Mouse (Mus musculus) spleen, adult 12 weeks (tissue): Measurements from ENCODE around the gene Sec24a.
A peak's percentile ranks its signal among the peaks of the same experiment; 100 is the strongest.
"Not testable (repeated sequence)": the region's sequence is repeated elsewhere in the genome, so short reads cannot be mapped to it uniquely, and the experiment has no call there.

Source experiments
- DNase-seq: peaks from one replicate; pipeline ENCODE4 v3.0.0; 2022; ENCODE audit warnings: low spot score

The Sec24a gene

GRCm38 (mm10) chr11:51688330-51689328, 74.8 kb downstream of the Sec24a start, which contains the start of gene 0610009B22Rik:
0610009B22Rik (minus strand) TSS chr11:51688874.
- DNase-seq, result peak; percentile 99

DNA sequence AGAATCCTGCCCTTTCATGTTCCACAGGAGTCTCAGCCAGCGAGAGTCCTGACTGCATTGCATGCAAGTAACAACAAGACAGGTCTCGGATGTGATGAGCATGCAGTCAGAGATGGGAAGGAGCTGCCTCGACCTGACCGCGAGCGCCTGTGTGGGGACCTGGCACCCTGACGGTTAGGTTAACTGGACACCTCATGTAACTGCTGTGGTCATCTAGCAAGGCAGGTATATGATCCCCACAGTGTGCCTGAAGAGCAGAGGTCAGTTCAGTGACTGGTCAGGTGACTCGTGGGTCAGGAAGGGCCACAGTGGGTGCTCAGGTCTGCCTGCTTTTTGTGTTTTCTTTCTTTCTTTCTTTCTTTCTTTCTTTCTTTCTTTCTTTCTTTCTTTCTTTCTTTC, 81.5 kb downstream of the Sec24a start:
- no peak for DNase-seq

- DNase-seq, result peak; percentile 77
These were observed 82.0 kb downstream of the Sec24a start for GRCm38 (mm10) chr11:51681324-51681975.

DNA sequence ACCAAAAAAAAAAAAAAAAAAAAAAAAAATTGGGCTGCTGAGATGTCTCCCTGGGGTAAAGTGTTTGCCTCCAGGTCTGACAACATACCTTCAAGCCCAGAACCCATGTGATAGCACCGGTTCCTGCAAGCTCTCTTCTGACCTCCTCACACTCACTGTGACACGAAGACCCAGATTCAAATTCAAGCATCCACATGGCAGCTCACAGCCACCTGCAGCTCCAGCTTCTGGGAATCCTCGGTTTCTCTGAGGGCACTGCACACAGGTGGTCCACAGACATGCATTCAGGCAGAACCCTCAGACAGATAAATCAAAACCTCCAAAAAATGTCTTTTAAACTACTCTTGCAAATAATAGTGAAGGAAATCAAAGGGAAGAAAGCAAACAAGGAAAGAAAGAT, 84.0 kb downstream of the Sec24a start:
- no peak for DNase-seq

GRCm38 (mm10) chr11:51677737-51678418, 85.6 kb downstream of the Sec24a start:
- no peak for DNase-seq

- DNase-seq, result no peak
These were observed 88.0 kb downstream of the Sec24a start for GRCm38 (mm10) chr11:51675386-51675785.

GRCm38 (mm10) chr11:51673291-51673690, 90.1 kb downstream of the Sec24a start:
- no peak for DNase-seq

DNA sequence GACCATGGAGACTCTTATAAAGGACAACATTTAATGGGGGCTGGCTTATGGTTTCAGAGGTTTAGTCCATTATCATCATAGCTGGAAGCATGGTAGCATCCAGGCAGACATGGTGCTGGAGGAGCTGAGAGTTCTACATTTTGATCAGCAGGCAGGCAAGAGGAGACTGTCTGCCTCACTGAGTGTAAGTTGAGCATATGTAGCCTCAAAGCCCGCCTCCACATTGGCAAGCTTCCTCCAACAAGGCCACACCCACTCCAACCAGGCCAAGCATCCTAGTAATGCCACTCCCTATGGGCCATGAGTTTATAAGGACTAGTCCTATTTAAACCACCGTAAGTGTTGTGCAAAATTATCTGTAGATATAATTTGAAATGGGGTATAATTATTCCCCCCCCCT, 92.1 kb downstream of the Sec24a start:
- no peak for DNase-seq

- no peak for DNase-seq
These were observed 92.6 kb downstream of the Sec24a start for GRCm38 (mm10) chr11:51670846-51671245.

GRCm38 (mm10) chr11:51664747-51665146, 98.7 kb downstream of the Sec24a start:
- DNase-seq, result not testable (repeated sequence)

GRCm38 (mm10) chr11:51662632-51663031, 100.8 kb downstream of the Sec24a start:
- DNase-seq, result no peak

GRCm38 (mm10) chr11:51661867-51662365, 101.5 kb downstream of the Sec24a start:
- no peak for DNase-seq

DNA sequence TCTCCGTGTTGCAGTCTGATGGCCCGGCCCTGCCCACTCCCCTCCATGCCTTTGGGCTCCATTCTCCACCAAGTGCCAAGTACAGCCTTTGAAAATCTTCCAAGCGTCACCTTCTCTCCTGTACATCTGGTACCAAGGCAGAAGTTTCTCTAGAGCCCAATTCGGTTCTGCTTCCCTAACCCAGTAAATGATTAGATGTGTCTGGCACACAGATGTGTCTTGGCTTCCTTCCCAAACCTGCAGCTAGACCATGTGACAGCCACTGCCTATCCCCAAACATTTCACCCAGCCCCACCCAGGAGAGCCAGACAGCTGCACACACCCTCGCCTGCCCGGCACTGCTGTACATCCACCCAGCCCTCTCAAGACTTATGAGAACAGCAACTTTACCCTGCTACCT, 104.7 kb downstream of the Sec24a start:
- no peak for DNase-seq

GRCm38 (mm10) chr11:51658291-51658690, 105.1 kb downstream of the Sec24a start:
- no peak for DNase-seq

DNA sequence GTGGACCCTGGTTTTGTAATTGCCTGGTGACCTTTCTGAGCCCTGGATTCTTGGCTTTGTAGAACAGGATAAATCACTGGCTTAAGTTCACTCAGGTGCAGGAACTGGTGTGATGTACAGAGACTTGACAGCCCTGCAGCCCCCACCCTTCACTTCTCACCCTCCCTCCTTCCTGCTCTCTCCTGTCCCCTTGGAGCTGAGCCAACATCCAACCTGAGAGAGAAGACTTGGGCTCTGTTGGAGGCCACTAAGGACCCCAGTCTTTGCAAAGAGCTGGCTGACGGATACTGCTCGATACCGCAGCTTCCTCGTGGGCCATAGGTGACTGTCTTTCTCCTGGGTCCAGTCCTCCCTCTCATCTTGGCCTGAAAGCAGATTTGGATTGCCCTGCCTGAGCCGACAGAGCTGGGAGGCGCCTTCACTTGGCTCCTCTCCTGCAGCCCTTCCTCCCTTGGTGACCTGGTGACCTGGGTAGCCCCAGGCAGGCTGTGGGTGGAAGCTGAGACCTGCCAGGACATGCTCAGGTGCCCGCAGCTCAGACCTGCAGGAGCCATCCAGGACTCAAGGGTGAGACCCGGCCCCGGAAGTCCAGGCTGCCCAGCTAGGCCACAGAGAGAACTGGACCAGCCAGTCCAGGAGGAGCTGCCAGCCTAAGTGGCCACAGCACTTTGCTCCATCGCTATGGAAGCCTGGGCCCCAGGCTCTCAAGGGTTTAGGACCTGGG, 106.5 kb downstream of the Sec24a start:
- no peak for DNase-seq

- DNase-seq, result no peak
These were observed 108.5 kb downstream of the Sec24a start for GRCm38 (mm10) chr11:51654891-51655290.

DNA sequence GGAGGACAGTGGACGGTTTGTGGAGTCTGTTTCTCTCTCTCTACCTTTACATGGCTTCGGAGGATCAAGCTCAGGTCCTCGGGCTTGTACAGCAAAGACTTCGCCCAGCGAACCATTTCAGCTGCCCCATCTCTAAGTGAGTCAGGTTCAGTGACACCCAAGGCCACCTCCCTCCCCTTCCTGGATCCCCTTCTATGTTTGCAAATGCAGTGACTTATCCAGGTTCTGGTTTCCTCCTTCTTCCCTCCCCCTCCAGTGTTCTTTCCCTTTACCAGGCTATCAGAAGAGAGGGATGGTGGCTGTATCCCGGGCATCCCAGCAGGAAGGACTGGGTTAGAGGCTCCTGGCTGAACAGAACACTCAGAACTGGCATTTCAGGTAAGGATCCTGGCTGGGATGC, 109.7 kb downstream of the Sec24a start:
- no peak for DNase-seq

DNA sequence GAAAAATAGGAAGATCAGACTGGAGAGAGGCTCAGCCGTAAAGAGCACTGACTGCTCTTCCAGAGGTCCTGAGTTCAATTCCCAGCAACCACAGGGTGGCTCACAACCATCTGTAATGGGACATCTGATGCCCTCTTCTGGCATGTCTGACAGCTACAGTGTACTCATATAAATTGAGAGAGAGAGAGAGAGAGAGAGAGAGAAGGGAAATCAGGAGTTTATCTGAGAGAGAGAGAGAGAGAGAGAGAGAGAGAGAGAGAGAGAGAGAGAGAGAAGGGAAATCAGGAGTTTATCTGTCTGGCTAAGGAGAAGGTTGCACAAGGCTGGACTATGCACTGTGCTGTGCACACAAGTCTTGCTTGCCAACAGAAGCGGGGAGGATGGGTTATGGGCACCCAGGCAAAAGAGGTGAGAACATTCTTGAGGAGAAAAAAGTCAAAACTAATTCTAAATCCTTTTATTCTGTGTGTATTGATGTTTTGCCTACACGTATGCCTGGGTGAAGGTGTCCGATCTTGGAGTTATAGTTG, 110.5 kb downstream of the Sec24a start:
- DNase-seq, result no peak

DNA sequence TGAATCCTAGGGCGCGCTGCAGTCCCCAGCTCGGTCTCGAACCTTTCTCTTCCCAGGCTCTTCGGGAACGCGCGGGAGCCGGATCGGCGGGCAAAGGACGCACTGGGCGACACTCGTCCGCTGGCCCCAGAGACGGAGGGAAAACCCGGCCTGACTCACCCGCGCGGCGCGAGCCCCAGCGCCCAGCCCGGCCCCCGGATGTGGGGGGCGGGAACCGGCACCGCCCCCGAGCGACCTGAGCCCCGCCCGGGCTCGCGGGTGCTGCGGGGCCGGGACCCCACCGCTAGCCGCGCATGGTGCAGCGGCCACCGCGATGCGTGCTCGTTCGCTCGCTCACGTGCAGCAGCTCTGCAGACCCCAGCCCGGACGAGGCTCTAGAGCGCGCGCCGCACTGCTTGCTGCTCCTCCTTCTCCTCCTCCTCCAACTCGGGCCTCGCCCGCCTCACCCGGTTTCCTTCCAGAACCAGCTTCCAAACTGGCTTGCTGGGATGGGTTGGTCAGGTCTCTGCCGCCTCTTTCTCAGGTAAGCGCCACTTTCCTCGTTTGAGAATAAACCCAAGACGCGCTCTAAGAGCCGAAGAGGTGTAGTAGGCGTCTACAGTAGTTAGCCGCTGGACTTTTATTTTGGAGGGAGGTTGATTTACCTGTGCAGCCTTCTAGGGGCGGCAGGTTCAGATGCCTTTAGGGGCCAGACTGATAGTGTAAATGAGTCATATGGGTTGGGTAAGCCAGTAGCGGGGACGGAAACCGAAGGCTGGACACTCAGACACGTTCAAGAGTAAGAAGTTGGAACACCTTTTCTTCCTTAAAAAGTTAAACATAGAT, 112.5 kb downstream of the Sec24a start, which contains the start of the genes N4bp3 and D930048N14Rik:
N4bp3 (minus strand) TSS at position 152 of the 825 bp plus-strand sequence.
D930048N14Rik (plus strand) TSS at position 264 of the 825 bp plus-strand sequence.
- DNase-seq, result no peak

DNA sequence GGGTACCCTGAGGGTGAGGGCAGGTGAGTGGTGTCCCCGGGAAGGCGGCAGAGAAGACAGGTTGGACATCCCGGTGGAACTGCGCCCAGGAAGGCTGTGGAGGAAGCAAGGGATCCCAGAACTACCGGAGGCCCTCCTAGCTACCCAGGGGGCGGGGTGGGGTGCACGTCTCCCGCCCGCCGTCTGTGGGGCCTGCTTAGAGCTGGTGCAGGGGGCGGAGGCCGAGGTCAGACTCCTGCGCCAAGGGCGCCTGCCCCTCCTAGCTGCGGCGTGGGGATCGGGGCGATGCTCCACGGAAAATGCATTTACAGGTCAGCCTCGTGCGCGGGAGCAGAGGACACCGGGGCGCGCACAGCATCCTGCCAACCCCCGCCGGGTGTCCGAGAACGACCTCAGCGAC, 113.2 kb downstream of the Sec24a start:
- no peak for DNase-seq
